Mouse (Mus musculus): ENCODE results near the gene Arrb1. TPM values are rescaled to one million over a fixed set of nuclear protein-coding genes. Genes with fewer than 3 reads are reported as not detected.

Gene Arrb1
- polyA plus RNA-seq, 1 experiment = 28.5 TPM

- Histone ChIP-seq H3K27me3 (ENCODE audit: control insufficient read depth) (no peaks in the 10 kb centered on the region), H3K4me3 (replicated peaks) (no peak overlapping the region), H3K4me1 (ENCODE audit: control insufficient read depth) (peaks cover 45% of the 10 kb centered on the region), H3K9me3 (ENCODE audit: control insufficient read depth, low read length) (no peaks in the 10 kb centered on the region), H3K36me3 (ENCODE audit: control insufficient read depth) (peaks cover 31% of the 10 kb centered on the region)
- no peak for TF ChIP-seq GATA1 (IDR thresholded peaks at IDR 0.05; ENCODE audit: low read length)
- TF ChIP-seq TAL1 (IDR thresholded peaks at IDR 0.05; ENCODE audit: low read length) = no peak
These were observed 27.2 kb downstream of the Arrb1 start for GRCm38 (mm10) chr7:99562478-99562877.

GRCm38 (mm10) chr7:99563224-99563623 lies 28.0 kb downstream of the Arrb1 start:
- no peak overlapping the region for H3K4me3 ChIP-seq (replicated peaks)
- peaks cover 27% of the 10 kb centered on the region for H3K36me3 ChIP-seq (ENCODE audit: control insufficient read depth)
- no peaks in the 10 kb centered on the region for H3K9me3 ChIP-seq (ENCODE audit: control insufficient read depth, low read length)
- no peaks in the 10 kb centered on the region for H3K27me3 ChIP-seq (ENCODE audit: control insufficient read depth)
- H3K4me1 ChIP-seq (ENCODE audit: control insufficient read depth) = peaks cover 47% of the 10 kb centered on the region
- TF ChIP-seq TAL1 (IDR thresholded peaks at IDR 0.05; ENCODE audit: low read length) = no peak
- no peak for TF ChIP-seq GATA1 (IDR thresholded peaks at IDR 0.05; ENCODE audit: low read length)

GRCm38 (mm10) chr7:99565325-99565881 lies 30.1 kb downstream of the Arrb1 start:
- Histone ChIP-seq H3K4me3 (replicated peaks) (no peak overlapping the region), H3K4me1 (ENCODE audit: control insufficient read depth) (peaks cover 36% of the 10 kb centered on the region), H3K9me3 (ENCODE audit: control insufficient read depth, low read length) (no peaks in the 10 kb centered on the region), H3K36me3 (ENCODE audit: control insufficient read depth) (peaks cover 29% of the 10 kb centered on the region), H3K27me3 (ENCODE audit: control insufficient read depth) (no peaks in the 10 kb centered on the region)
- no peak for TF ChIP-seq TAL1 (IDR thresholded peaks at IDR 0.05; ENCODE audit: low read length)
- no peak for TF ChIP-seq GATA1 (IDR thresholded peaks at IDR 0.05; ENCODE audit: low read length)

GRCm38 (mm10) chr7:99570680-99571079 lies 35.4 kb downstream of the Arrb1 start:
- TF ChIP-seq TAL1 (IDR thresholded peaks at IDR 0.05; ENCODE audit: low read length) = no peak
- TF ChIP-seq GATA1 (IDR thresholded peaks at IDR 0.05; ENCODE audit: low read length) = no peak
- peaks cover 16% of the 10 kb centered on the region for H3K4me1 ChIP-seq (ENCODE audit: control insufficient read depth)
- no peaks in the 10 kb centered on the region for H3K9me3 ChIP-seq (ENCODE audit: control insufficient read depth, low read length)
- H3K36me3 ChIP-seq (ENCODE audit: control insufficient read depth) = peaks cover 36% of the 10 kb centered on the region
- no peaks in the 10 kb centered on the region for H3K27me3 ChIP-seq (ENCODE audit: control insufficient read depth)
- H3K4me3 ChIP-seq (replicated peaks) = no peak overlapping the region

GRCm38 (mm10) chr7:99572931-99573330 lies 37.7 kb downstream of the Arrb1 start:
- H3K36me3 ChIP-seq (ENCODE audit: control insufficient read depth) = peaks cover 25% of the 10 kb centered on the region
- TF ChIP-seq TAL1 (IDR thresholded peaks at IDR 0.05; ENCODE audit: low read length) (no peak), GATA1 (IDR thresholded peaks at IDR 0.05; ENCODE audit: low read length) (no peak)
- H3K27me3 ChIP-seq (ENCODE audit: control insufficient read depth) = no peaks in the 10 kb centered on the region
- H3K9me3 ChIP-seq (ENCODE audit: control insufficient read depth, low read length) = no peaks in the 10 kb centered on the region
- H3K4me3 ChIP-seq (replicated peaks) = no peak overlapping the region
- H3K4me1 ChIP-seq (ENCODE audit: control insufficient read depth) = peaks cover 11% of the 10 kb centered on the region

- Histone ChIP-seq H3K9me3 (ENCODE audit: control insufficient read depth, low read length) (no peaks in the 10 kb centered on the region), H3K27me3 (ENCODE audit: control insufficient read depth) (no peaks in the 10 kb centered on the region), H3K4me3 (replicated peaks) (no peak overlapping the region), H3K36me3 (ENCODE audit: control insufficient read depth) (peaks cover 25% of the 10 kb centered on the region), H3K4me1 (ENCODE audit: control insufficient read depth) (peaks cover 11% of the 10 kb centered on the region)
- TF ChIP-seq GATA1 (IDR thresholded peaks at IDR 0.05; ENCODE audit: low read length) (no peak), TAL1 (IDR thresholded peaks at IDR 0.05; ENCODE audit: low read length) (no peak)
These were observed 38.1 kb downstream of the Arrb1 start for GRCm38 (mm10) chr7:99573351-99573750.

GRCm38 (mm10) chr7:99578246-99578645 lies 43.0 kb downstream of the Arrb1 start:
- H3K27me3 ChIP-seq (ENCODE audit: control insufficient read depth) = no peaks in the 10 kb centered on the region
- peaks cover 27% of the 10 kb centered on the region for H3K4me1 ChIP-seq (ENCODE audit: control insufficient read depth)
- H3K9me3 ChIP-seq (ENCODE audit: control insufficient read depth, low read length) = no peaks in the 10 kb centered on the region
- no peak for TF ChIP-seq GATA1 (IDR thresholded peaks at IDR 0.05; ENCODE audit: low read length)
- no peak for TF ChIP-seq TAL1 (IDR thresholded peaks at IDR 0.05; ENCODE audit: low read length)
- H3K4me3 ChIP-seq (replicated peaks) = no peak overlapping the region
- peaks cover 13% of the 10 kb centered on the region for H3K36me3 ChIP-seq (ENCODE audit: control insufficient read depth)

GRCm38 (mm10) chr7:99579491-99580190 lies 44.4 kb downstream of the Arrb1 start:
- H3K4me3 ChIP-seq (replicated peaks) = no peak overlapping the region
- no peaks in the 10 kb centered on the region for H3K9me3 ChIP-seq (ENCODE audit: control insufficient read depth, low read length)
- peaks cover 29% of the 10 kb centered on the region for H3K4me1 ChIP-seq (ENCODE audit: control insufficient read depth)
- peaks cover 22% of the 10 kb centered on the region for H3K36me3 ChIP-seq (ENCODE audit: control insufficient read depth)
- no peak for TF ChIP-seq TAL1 (IDR thresholded peaks at IDR 0.05; ENCODE audit: low read length)
- TF ChIP-seq GATA1 (IDR thresholded peaks at IDR 0.05; ENCODE audit: low read length) = no peak
- no peaks in the 10 kb centered on the region for H3K27me3 ChIP-seq (ENCODE audit: control insufficient read depth)

- peaks cover 29% of the 10 kb centered on the region for H3K4me1 ChIP-seq (ENCODE audit: control insufficient read depth)
- H3K27me3 ChIP-seq (ENCODE audit: control insufficient read depth) = no peaks in the 10 kb centered on the region
- TF ChIP-seq TAL1 (IDR thresholded peaks at IDR 0.05; ENCODE audit: low read length) (no peak), GATA1 (IDR thresholded peaks at IDR 0.05; ENCODE audit: low read length) (no peak)
- no peak overlapping the region for H3K4me3 ChIP-seq (replicated peaks)
- H3K36me3 ChIP-seq (ENCODE audit: control insufficient read depth) = peaks cover 27% of the 10 kb centered on the region
- H3K9me3 ChIP-seq (ENCODE audit: control insufficient read depth, low read length) = no peaks in the 10 kb centered on the region
These were observed 45.0 kb downstream of the Arrb1 start for GRCm38 (mm10) chr7:99580247-99580646.

All from erythroblast, embryonic 14.5 days (primary cell).